Mouse (Mus musculus) intestine, postnatal 0 days (tissue): ENCODE measurements around the gene Tm9sf2. TPM values are rescaled to one million over a fixed set of nuclear protein-coding genes. Genes with fewer than 3 reads are reported as not detected.

Source experiments
- ATAC-seq: fragments of 200-750 bp; cut with Nextera tagmentation; 2 replicates; pipeline ENCODE4 v1.8.0; 2017; ENCODE audit warnings: mild to moderate bottlenecking, moderate TSS enrichment, moderate library complexity
- H3K27ac ChIP-seq: fragments of 300-500 bp; sonication (generic); 2 replicates; pipeline ENCODE4 v1.5.1; 2014; ENCODE audit warnings: mild to moderate bottlenecking, low read depth, low read length, moderate library complexity
- H3K27me3 ChIP-seq: fragments of 300-500 bp; sonication (generic); replicated peaks from 2 replicates; pipeline ENCODE4 v1.6.1; 2014; ENCODE audit warnings: low read length, mixed read lengths; ENCODE audit not compliant: control insufficient read depth, insufficient read depth
- H3K36me3 ChIP-seq: fragments of 300-500 bp; sonication (generic); 2 replicates; pipeline ENCODE4 v1.6.1; 2014; ENCODE audit warnings: mild to moderate bottlenecking, moderate library complexity; ENCODE audit not compliant: control insufficient read depth, insufficient read depth
- H3K4me1 ChIP-seq: fragments of 300-500 bp; sonication (generic); replicated peaks from 2 replicates; pipeline ENCODE4 v1.6.1; 2014; ENCODE audit warnings: antibody characterized with exemption, low read length, mixed read lengths; ENCODE audit not compliant: control insufficient read depth, insufficient read depth
- H3K4me2 ChIP-seq: fragments of 300-500 bp; sonication (generic); replicated peaks from 2 replicates; pipeline ENCODE4 v1.6.1; 2014; ENCODE audit warnings: low read depth, mild to moderate bottlenecking, moderate library complexity
- H3K4me3 ChIP-seq: fragments of 300-500 bp; sonication (generic); 2 replicates; pipeline ENCODE4 v1.5.1; 2014; ENCODE audit warnings: low read depth, low read length
- H3K9ac ChIP-seq: fragments of 300-500 bp; sonication (generic); 2 replicates; pipeline ENCODE4 v1.6.1; 2014; ENCODE audit warnings: mild to moderate bottlenecking, low read depth, low read length
- H3K9me3 ChIP-seq: fragments of 300-500 bp; sonication (generic); 2 replicates; pipeline ENCODE4 v1.6.1; 2016; ENCODE audit warnings: mixed run types; ENCODE audit not compliant: control insufficient read depth
- CTCF ChIP-seq: sonication (generic); IDR thresholded peaks from 2 replicates; pipeline ENCODE4 v1.5.1; 2016; ENCODE audit warnings: low read depth, mild to moderate bottlenecking, control low read depth, antibody characterized with exemption, moderate library complexity
- WGBS: fragments of 180-500 bp; shearing (Covaris S2); extraction: QIAGEN DNeasy Blood & Tissue Kit; methylation state at CpG from one replicate; pipeline ENCODE4 v1.1.7; 2014; 5-methylcytosine and 5-hydroxymethylcytosine counted together
- polyA plus RNA-seq: library from polyadenylated mRNA; unstranded; fragments of >200 nt; fragmentation: Nextera tagmentation; extraction: Ambion mirVana; gene quantifications from 2 replicates; pipeline ENCODE4 v1.2.1, GENCODE M21; 2015

The Tm9sf2 gene
- polyA plus RNA-seq, result 295 TPM in 2 replicates

- no peak for TF ChIP-seq CTCF
- ATAC-seq, result peak; percentile 83
- H3K27ac ChIP-seq, result peak within 1 kb of the TSS; percentile 99
- under 1% methylated on average over 66 of the region's 76 CpGs for WGBS
- peak within 1 kb of the TSS; percentile 85 for H3K4me3 ChIP-seq
- no peaks in the 10 kb centered on the region for H3K27me3 ChIP-seq
- no peaks in the 10 kb centered on the region for H3K9me3 ChIP-seq
- H3K9ac ChIP-seq, result peak within 1 kb of the TSS; percentile 99
- no peaks in the 10 kb centered on the region for H3K4me1 ChIP-seq
- peak within 1 kb of the TSS; percentile 65 for H3K4me2 ChIP-seq
- H3K36me3 ChIP-seq, result 0 out of 2 replicates have a peak, but pooled peaks cover 8% of the 10 kb centered on the region
These were observed at the start of gene Tm9sf2 for GRCm38 (mm10) chr14:122106822-122107468. Gene Tm9sf2 (plus strand): TSS chr14:122107038.

- H3K9me3 ChIP-seq, result no peaks in the 10 kb centered on the region
- no peak overlapping the region for H3K4me3 ChIP-seq
- H3K4me1 ChIP-seq, result no peaks in the 10 kb centered on the region
- WGBS, result 24% methylated on average over 2 of the region's 2 CpGs
- ATAC-seq, result no peak
- no peaks in the 10 kb centered on the region for H3K27me3 ChIP-seq
- H3K27ac ChIP-seq, result no peak overlapping the region
- H3K9ac ChIP-seq, result no peak overlapping the region
- H3K36me3 ChIP-seq, result no peaks in the 10 kb centered on the region
- TF ChIP-seq CTCF, result no peak
- H3K4me2 ChIP-seq, result no peak overlapping the region
These were observed 48.9 kb upstream of the Tm9sf2 start for GRCm38 (mm10) chr14:122057941-122058346.

GRCm38 (mm10) chr14:122060642-122061041 is 46.2 kb upstream of the Tm9sf2 start:
- WGBS, result 7% methylated on average over 3 of the region's 3 CpGs
- Histone ChIP-seq H3K4me1 (no peaks in the 10 kb centered on the region), H3K4me3 (no peak overlapping the region), H3K9me3 (no peaks in the 10 kb centered on the region), H3K27me3 (no peaks in the 10 kb centered on the region), H3K9ac (no peak overlapping the region), H3K27ac (no peak overlapping the region), H3K36me3 (no peaks in the 10 kb centered on the region), H3K4me2 (no peak overlapping the region)
- ATAC-seq, result peak; percentile 77
- peak; percentile 99 for TF ChIP-seq CTCF

- Histone ChIP-seq H3K27me3 (no peaks in the 10 kb centered on the region), H3K4me2 (no peak overlapping the region), H3K9ac (no peak overlapping the region), H3K4me1 (no peaks in the 10 kb centered on the region), H3K36me3 (no peaks in the 10 kb centered on the region), H3K27ac (no peak overlapping the region), H3K4me3 (no peak overlapping the region), H3K9me3 (no peaks in the 10 kb centered on the region)
- no peak for ATAC-seq
- WGBS, result 81% methylated on average over 6 of the region's 6 CpGs
- no peak for TF ChIP-seq CTCF
These were observed 45.5 kb upstream of the Tm9sf2 start for GRCm38 (mm10) chr14:122061376-122061775.

- Histone ChIP-seq H3K4me3 (no peak overlapping the region), H3K4me1 (no peaks in the 10 kb centered on the region), H3K9ac (no peak overlapping the region), H3K27ac (no peak overlapping the region), H3K9me3 (no peaks in the 10 kb centered on the region), H3K4me2 (no peak overlapping the region), H3K36me3 (no peaks in the 10 kb centered on the region), H3K27me3 (no peaks in the 10 kb centered on the region)
- no peak for ATAC-seq
- 0 out of 2 replicates have a peak, but pooled peaks have one; percentile 6 for TF ChIP-seq CTCF
- WGBS, result 86% methylated on average over 10 of the region's 10 CpGs
These were observed 44.3 kb upstream of the Tm9sf2 start for GRCm38 (mm10) chr14:122062411-122063090.

GRCm38 (mm10) chr14:122063599-122063998 is 43.2 kb upstream of the Tm9sf2 start:
- 74% methylated on average over 5 of the region's 5 CpGs for WGBS
- Histone ChIP-seq H3K27ac (no peak overlapping the region), H3K4me3 (no peak overlapping the region), H3K27me3 (no peaks in the 10 kb centered on the region), H3K9me3 (no peaks in the 10 kb centered on the region), H3K4me2 (no peak overlapping the region), H3K4me1 (peaks cover 2% of the 10 kb centered on the region; the same call in 1 of the 2 replicates), H3K36me3 (no peaks in the 10 kb centered on the region), H3K9ac (no peak overlapping the region)
- no peak for TF ChIP-seq CTCF
- ATAC-seq, result no peak
